20 mouse cellular contexts compared by ENCODE assay signal in the genomic region with DNA sequence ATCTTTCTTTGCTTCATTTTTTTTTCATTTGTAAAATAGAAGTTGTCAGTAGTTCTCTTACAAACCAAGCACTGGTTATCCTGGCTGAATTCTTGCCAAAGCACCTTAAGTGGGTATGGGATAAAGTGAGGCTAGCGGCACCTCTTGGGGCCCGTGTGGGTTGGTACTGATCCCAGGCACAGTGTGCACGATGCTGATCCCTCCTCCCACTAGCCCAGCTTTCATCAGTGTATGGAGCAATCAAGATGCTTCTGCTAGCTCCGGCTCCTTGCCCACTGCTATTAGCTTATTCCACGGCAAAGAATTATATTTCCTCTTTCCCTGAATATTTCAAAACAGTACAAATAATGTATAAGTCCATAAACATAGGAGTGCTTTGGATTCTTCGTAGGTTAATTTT.
DNase-seq lines count a peak whose midpoint lies in the region; ATAC-seq lines count a peak whose summit lies in the region.
"Had no signal": no experiment of that assay in that cellular context is flagged by ENCODE, and none has a peak within 500 bp of the region (broad histone marks: within the 10 kb centered on the region; RNA-seq: fewer than 3 reads in every experiment).

No protein-coding gene starts in this region.

- DNase-seq in midbrain, embryonic 10.5 days (ENCODE audit: low spot score), result no peak
- no peak for DNase-seq in layer of hippocampus, postnatal 25 days (ENCODE audit: extremely low spot score in 1 of 2, low spot score in 1 of 2)
- DNase-seq in thymus, postnatal 25 days, result no peak
- DNase-seq: adrenal gland, adult 8-10 months; adrenal gland, postnatal 36 days; cerebellum, adult 2 months; cerebellum, postnatal 10 days; gastrocnemius, adult 2 months; gastrocnemius, postnatal 25 days; heart, postnatal 10 days; heart, postnatal 4 days had no signal

- no peak overlapping the region for H3K4me3 ChIP-seq in forebrain, embryonic 15.5 days
- no peak overlapping the region for H3K4me3 ChIP-seq in forebrain, embryonic 16.5 days (replicated peaks; ENCODE audit: low read length)
- H3K4me3 ChIP-seq in midbrain, embryonic 10.5 days, result no peak overlapping the region
- no peak overlapping the region for H3K4me3 ChIP-seq in midbrain, embryonic 13.5 days (replicated peaks)
- no peak overlapping the region for H3K4me3 ChIP-seq in embryonic facial prominence, embryonic 13.5 days
- H3K4me3 ChIP-seq: erythroblast, embryonic 14.5 days; forebrain, embryonic 10.5 days; gastrocnemius, adult 2 months; intestine, embryonic 15.5 days had no signal

- 0 out of 2 replicates have a peak, but pooled peaks cover 4% of the 10 kb centered on the region for H3K4me1 ChIP-seq in forebrain, embryonic 15.5 days
- 0 out of 2 replicates have a peak, but pooled peaks cover 3% of the 10 kb centered on the region for H3K4me1 ChIP-seq in forebrain, embryonic 16.5 days (replicated peaks; ENCODE audit: control insufficient read depth, insufficient read depth, low read length)
- peaks cover 22% of the 10 kb centered on the region for H3K4me1 ChIP-seq in midbrain, embryonic 10.5 days
- 0 out of 2 replicates have a peak, but pooled peaks cover 5% of the 10 kb centered on the region for H3K4me1 ChIP-seq in midbrain, embryonic 13.5 days (replicated peaks)
- peaks cover 36% of the 10 kb centered on the region for H3K4me1 ChIP-seq in embryonic facial prominence, embryonic 13.5 days
- H3K4me1 ChIP-seq: intestine, embryonic 15.5 days had no signal

- no peaks in the 10 kb centered on the region for H3K9me3 ChIP-seq in forebrain, embryonic 15.5 days
- H3K9me3 ChIP-seq in forebrain, embryonic 16.5 days (ENCODE audit: control insufficient read depth, low read length), result no peaks in the 10 kb centered on the region
- H3K9me3 ChIP-seq in midbrain, embryonic 10.5 days (replicated peaks), result no peaks in the 10 kb centered on the region
- H3K9me3 ChIP-seq in midbrain, embryonic 13.5 days, result no peaks in the 10 kb centered on the region
- H3K9me3 ChIP-seq in embryonic facial prominence, embryonic 13.5 days, result no peaks in the 10 kb centered on the region
- H3K9me3 ChIP-seq: forebrain, embryonic 10.5 days; intestine, embryonic 15.5 days had no signal

- H3K9ac ChIP-seq in forebrain, embryonic 15.5 days (replicated peaks), result no peak overlapping the region
- no peak overlapping the region for H3K9ac ChIP-seq in forebrain, embryonic 16.5 days (replicated peaks; ENCODE audit: low read depth, low read length)
- H3K9ac ChIP-seq in midbrain, embryonic 13.5 days (replicated peaks), result no peak overlapping the region
- H3K9ac ChIP-seq in embryonic facial prominence, embryonic 13.5 days, result no peak overlapping the region
- H3K9ac ChIP-seq: hindbrain, embryonic 14.5 days; intestine, embryonic 15.5 days had no signal

- ATAC-seq in forebrain, embryonic 15.5 days (replicated peaks), result no peak
- ATAC-seq in forebrain, embryonic 16.5 days, result no peak
- ATAC-seq in midbrain, embryonic 13.5 days, result no peak
- ATAC-seq in embryonic facial prominence, embryonic 13.5 days (ENCODE audit: insufficient number of reproducible peaks, insufficient read depth, low FRiP score, low TSS enrichment, low read depth), result no peak
- ATAC-seq: intestine, embryonic 15.5 days; Patski had no signal

- H3K27ac ChIP-seq in forebrain, embryonic 15.5 days (replicated peaks), result peak overlapping the region; percentile 16; the same call in 1 of the 2 replicates
- no peak overlapping the region for H3K27ac ChIP-seq in forebrain, embryonic 16.5 days (ENCODE audit: low read length)
- H3K27ac ChIP-seq in midbrain, embryonic 10.5 days (replicated peaks), result 0 out of 2 replicates have a peak overlapping the region, but pooled peaks have one; percentile 23
- no peak overlapping the region for H3K27ac ChIP-seq in midbrain, embryonic 13.5 days
- H3K27ac ChIP-seq in embryonic facial prominence, embryonic 13.5 days, result peak overlapping the region; percentile 55
- H3K27ac ChIP-seq: forebrain, embryonic 10.5 days; gastrocnemius, adult 2 months; hindbrain, embryonic 14.5 days; intestine, embryonic 15.5 days had no signal

- WGBS in forebrain, embryonic 15.5 days, result 69% methylated on average over 6 of the region's 6 CpGs
- 69% methylated on average over 6 of the region's 6 CpGs for WGBS in forebrain, embryonic 16.5 days
- WGBS in midbrain, embryonic 10.5 days, result 88% methylated on average over 6 of the region's 6 CpGs
- 69% methylated on average over 6 of the region's 6 CpGs for WGBS in midbrain, embryonic 13.5 days
- 58% methylated on average over 6 of the region's 6 CpGs for WGBS in embryonic facial prominence, embryonic 13.5 days

- no peaks in the 10 kb centered on the region for H3K36me3 ChIP-seq in forebrain, embryonic 15.5 days
- H3K36me3 ChIP-seq in forebrain, embryonic 16.5 days (ENCODE audit: control insufficient read depth, insufficient read depth), result no peaks in the 10 kb centered on the region
- H3K36me3 ChIP-seq in midbrain, embryonic 10.5 days, result no peaks in the 10 kb centered on the region
- no peaks in the 10 kb centered on the region for H3K36me3 ChIP-seq in midbrain, embryonic 13.5 days
- H3K36me3 ChIP-seq in embryonic facial prominence, embryonic 13.5 days, result no peaks in the 10 kb centered on the region
- H3K36me3 ChIP-seq: forebrain, embryonic 10.5 days; intestine, embryonic 15.5 days had no signal

- H3K27me3 ChIP-seq in forebrain, embryonic 15.5 days, result no peaks in the 10 kb centered on the region
- no peaks in the 10 kb centered on the region for H3K27me3 ChIP-seq in forebrain, embryonic 16.5 days (replicated peaks; ENCODE audit: control insufficient read depth, insufficient read depth, low read length)
- H3K27me3 ChIP-seq in midbrain, embryonic 10.5 days (ENCODE audit: low read depth, poor library complexity, severe bottlenecking), result no peaks in the 10 kb centered on the region
- H3K27me3 ChIP-seq in midbrain, embryonic 13.5 days, result no peaks in the 10 kb centered on the region
- no peaks in the 10 kb centered on the region for H3K27me3 ChIP-seq in embryonic facial prominence, embryonic 13.5 days
- H3K27me3 ChIP-seq: intestine, embryonic 15.5 days; Patski had no signal

- no peak overlapping the region for H3K4me2 ChIP-seq in forebrain, embryonic 15.5 days (replicated peaks)
- no peak overlapping the region for H3K4me2 ChIP-seq in forebrain, embryonic 16.5 days (ENCODE audit: low read length)
- H3K4me2 ChIP-seq in midbrain, embryonic 13.5 days (replicated peaks), result no peak overlapping the region
- H3K4me2 ChIP-seq in embryonic facial prominence, embryonic 13.5 days, result no peak overlapping the region
- H3K4me2 ChIP-seq: hindbrain, embryonic 14.5 days; intestine, embryonic 15.5 days had no signal

Comparison
In these comparisons a context has a peak if more than half of its experiments do, and no peak if none do; other contexts are left out.
1. H3K27ac ChIP-seq: peak in forebrain, embryonic 15.5 days (single experiment), midbrain, embryonic 10.5 days (single experiment) and embryonic facial prominence, embryonic 13.5 days (single experiment); none in forebrain, embryonic 16.5 days (single experiment) and midbrain, embryonic 13.5 days (single experiment).